Mouse (Mus musculus): ENCODE results near the gene Gak. TPM values are rescaled to one million over a fixed set of nuclear protein-coding genes. Genes with fewer than 3 reads are reported as not detected.

Gak gene
- polyA plus RNA-seq, 1 experiment, result 78.1 TPM

DNA sequence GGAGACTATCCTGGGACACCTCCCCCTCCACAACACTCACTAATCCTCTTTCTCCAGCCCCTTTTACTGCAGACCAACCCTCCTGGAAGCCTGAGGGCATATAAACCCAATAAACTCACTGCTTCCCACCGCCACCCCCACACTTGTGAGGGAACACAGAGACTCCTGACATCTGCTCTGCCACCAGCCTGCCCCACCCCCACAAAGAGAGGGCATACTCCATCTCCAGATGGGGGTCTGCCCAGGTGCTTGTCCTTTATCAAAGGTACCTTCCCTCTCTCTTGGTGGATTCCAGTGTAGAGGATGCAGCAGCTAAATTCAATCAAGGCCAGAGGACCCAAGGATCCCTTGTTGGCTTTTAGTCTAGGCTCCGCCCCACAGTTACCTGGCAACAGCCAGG is 108.5 kb downstream of the Gak start:
- DNase-seq (ENCODE audit: extremely low spot score in 1 of 2, low spot score in 1 of 2), result no peak

DNA sequence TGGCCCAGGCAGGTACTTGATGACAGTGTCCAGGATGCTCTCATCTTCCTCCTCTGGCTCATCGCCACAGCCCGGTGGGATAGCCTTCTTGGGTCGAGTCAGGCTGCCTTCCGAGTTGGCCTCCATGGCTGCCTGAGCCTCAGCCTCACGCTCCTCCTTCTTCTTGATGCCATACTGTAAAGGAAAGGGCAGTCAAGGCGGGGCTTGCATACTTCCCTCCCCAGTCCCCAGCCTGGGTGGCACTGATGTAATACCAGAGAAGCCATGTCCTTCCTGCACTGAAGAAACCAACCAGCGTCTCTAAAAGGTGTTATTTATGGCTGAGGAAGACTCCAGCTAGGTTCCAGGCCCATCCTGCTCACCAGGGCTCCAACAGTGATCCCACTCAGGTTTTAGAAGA is 109.4 kb downstream of the Gak start:
- DNase-seq (ENCODE audit: extremely low spot score in 1 of 2, low spot score in 1 of 2), result no peak

Other genes with a start within 250 kb of the Gak start
- 0.17 and 0.18 TPM in 2 replicates for gene Pde6b, start 241.4 kb downstream of the Gak start, polyA plus RNA-seq (2012; rRNA removed)
- gene Atp5k, start 195.3 kb downstream of the Gak start, polyA plus RNA-seq (2012; rRNA removed), result 350 and 364 TPM in 2 replicates
- gene Mfsd7a, start 180.9 kb downstream of the Gak start, polyA plus RNA-seq (2012; rRNA removed), result 0.98 and 1.2 TPM in 2 replicates
- gene Pcgf3, start 168.5 kb downstream of the Gak start, polyA plus RNA-seq (2012; rRNA removed), result 19.0 and 20.3 TPM in 2 replicates
- gene Cplx1, start 79.7 kb downstream of the Gak start, polyA plus RNA-seq (2012; rRNA removed), result 398 and 463 TPM in 2 replicates
- 63.1 and 66.6 TPM in 2 replicates for gene Tmem175, start within 50 bp of the Gak start, polyA plus RNA-seq (2012; rRNA removed)
- 29.2 and 29.7 TPM in 2 replicates for gene Idua, start 30.6 kb upstream of the Gak start, polyA plus RNA-seq (2012; rRNA removed)
- 52.4 and 59.1 TPM in 2 replicates for gene Dgkq, start 39.9 kb upstream of the Gak start, polyA plus RNA-seq (2012; rRNA removed)
- 1.4 and 1.7 TPM in 2 replicates for gene Slc26a1, start 45.8 kb upstream of the Gak start, polyA plus RNA-seq (2012; rRNA removed)
- 38.9 and 42.3 TPM in 2 replicates for gene Fgfrl1, start 62.6 kb upstream of the Gak start, polyA plus RNA-seq (2012; rRNA removed)
- gene Rnf212, start 145.2 kb upstream of the Gak start, polyA plus RNA-seq (2012; rRNA removed), result not detected in 2 replicates
- not detected in 2 replicates for gene Tmed11, start 165.6 kb upstream of the Gak start, polyA plus RNA-seq (2012; rRNA removed)
- not detected in 2 replicates for gene Vmn2r8, start 179.1 kb upstream of the Gak start, polyA plus RNA-seq (2012; rRNA removed)
- not detected in 2 replicates for gene Vmn2r9, start 222.8 kb upstream of the Gak start, polyA plus RNA-seq (2012; rRNA removed)